Mouse (Mus musculus): ENCODE measurements around the gene Wnt7b. TPM values are rescaled to one million over a fixed set of nuclear protein-coding genes. Genes with fewer than 3 reads are reported as not detected.

The Wnt7b gene
- polyA plus RNA-seq, 1 experiment from 2014 or later, result 15.7 TPM

DNA sequence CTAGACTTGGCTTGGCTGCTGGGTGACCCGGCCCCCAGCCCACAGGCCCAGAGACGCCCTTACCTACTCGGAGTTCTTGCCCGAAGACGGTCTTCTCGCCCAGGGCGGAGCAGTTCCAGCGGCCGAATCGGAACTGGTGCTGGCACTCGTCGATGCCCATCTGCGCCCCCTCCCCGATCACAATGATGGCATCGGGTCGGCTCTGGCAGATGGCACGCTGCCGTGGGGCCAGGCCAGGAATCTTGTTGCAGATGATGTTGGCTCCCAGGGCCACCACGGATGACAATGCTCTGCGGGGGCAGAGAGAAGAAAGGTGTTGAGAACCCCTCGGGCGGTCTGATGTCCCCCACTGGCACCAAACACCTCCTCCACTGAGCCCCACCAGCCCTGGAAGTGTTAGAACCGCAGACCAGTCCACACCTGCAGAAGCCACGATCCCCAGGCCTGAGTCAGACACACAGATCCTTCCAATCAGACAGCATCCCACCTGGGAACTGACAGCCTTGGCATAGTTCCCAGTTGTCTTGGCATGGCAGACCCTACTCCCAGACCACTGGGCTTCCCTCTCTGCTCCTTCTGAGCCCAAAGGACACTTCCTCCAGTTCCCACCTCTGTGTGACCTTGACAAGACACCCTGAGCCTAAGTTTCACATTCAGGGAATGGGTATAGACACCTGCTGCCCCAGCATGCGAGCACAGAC lies 23.3 kb downstream of the Wnt7b start:
- Histone ChIP-seq H3K9me3 (ENCODE audit: control insufficient read depth, low read length) (peaks cover 7% of the 10 kb centered on the region), H3K27ac (replicated peaks; ENCODE audit: low read depth, low read length) (no peak overlapping the region), H3K9ac (ENCODE audit: low read depth, low read length) (no peak overlapping the region), H3K4me1 (ENCODE audit: control insufficient read depth, insufficient read depth, low read length) (no peaks in the 10 kb centered on the region), H3K4me3 (ENCODE audit: low read depth, low read length) (no peak overlapping the region), H3K27me3 (replicated peaks; ENCODE audit: control insufficient read depth, insufficient read depth, low read length) (no peaks in the 10 kb centered on the region), H3K36me3 (ENCODE audit: control insufficient read depth, insufficient read depth, low read length) (no peaks in the 10 kb centered on the region), H3K4me2 (ENCODE audit: low read depth, low read length) (no peak overlapping the region)
- DNase-seq (ENCODE audit: low spot score) (no peak), ATAC-seq (ENCODE audit: low read depth) (no peak)
- WGBS, result 91% methylated on average over 25 of the region's 25 CpGs

DNA sequence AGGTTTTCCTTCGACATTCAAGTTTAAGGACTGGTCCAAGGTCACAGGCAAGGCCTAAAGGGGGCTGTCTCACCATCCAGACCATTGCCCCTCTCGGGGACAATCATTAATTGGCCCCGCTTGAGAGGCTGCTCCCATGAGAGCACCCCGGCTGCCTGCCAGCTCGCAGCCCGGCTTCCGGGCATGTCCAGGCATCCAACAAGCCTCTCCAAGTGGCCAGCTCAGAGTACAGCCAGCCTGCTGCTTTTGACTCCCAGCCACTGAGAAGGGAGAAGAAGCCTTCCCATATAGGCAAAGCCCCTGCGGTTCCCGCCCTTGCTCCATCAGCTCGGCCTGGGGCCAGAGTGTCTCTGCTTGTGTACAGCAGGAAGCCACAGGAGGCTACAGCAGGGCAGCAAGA lies 26.5 kb downstream of the Wnt7b start:
- WGBS, result 31% methylated on average over 6 of the region's 10 CpGs
- Histone ChIP-seq H3K4me3 (ENCODE audit: low read depth, low read length) (no peak overlapping the region), H3K9ac (ENCODE audit: low read depth, low read length) (no peak overlapping the region), H3K36me3 (ENCODE audit: control insufficient read depth, insufficient read depth, low read length) (no peaks in the 10 kb centered on the region), H3K27ac (replicated peaks; ENCODE audit: low read depth, low read length) (no peak overlapping the region), H3K4me1 (ENCODE audit: control insufficient read depth, insufficient read depth, low read length) (no peaks in the 10 kb centered on the region), H3K9me3 (ENCODE audit: control insufficient read depth, low read length) (no peaks in the 10 kb centered on the region), H3K27me3 (replicated peaks; ENCODE audit: control insufficient read depth, insufficient read depth, low read length) (no peaks in the 10 kb centered on the region), H3K4me2 (ENCODE audit: low read depth, low read length) (no peak overlapping the region)
- DNase-seq (ENCODE audit: low spot score) (no peak), ATAC-seq (ENCODE audit: low read depth) (no peak)

DNA sequence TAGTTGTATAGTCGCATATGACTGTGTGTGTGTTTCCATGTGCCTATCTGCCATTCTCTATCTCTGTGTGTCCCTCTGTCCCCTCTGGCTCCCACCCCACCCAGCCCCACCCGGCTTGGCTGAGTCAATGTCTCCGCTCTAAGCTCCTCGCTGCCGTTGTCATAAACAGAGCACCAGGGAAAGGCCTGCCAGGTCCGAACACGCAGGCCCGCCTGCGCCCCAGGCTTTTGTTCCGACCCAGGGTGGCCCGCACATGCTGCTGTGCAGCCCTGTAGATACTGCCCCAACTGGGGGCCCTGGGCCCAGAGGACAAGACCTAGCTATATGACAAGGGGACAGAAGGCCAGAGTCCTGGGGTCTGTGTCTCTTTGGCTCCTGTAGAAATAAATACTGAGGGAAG lies 28.9 kb downstream of the Wnt7b start:
- Histone ChIP-seq H3K27ac (replicated peaks; ENCODE audit: low read depth, low read length) (no peak overlapping the region), H3K9ac (ENCODE audit: low read depth, low read length) (no peak overlapping the region), H3K4me2 (ENCODE audit: low read depth, low read length) (no peak overlapping the region), H3K4me1 (ENCODE audit: control insufficient read depth, insufficient read depth, low read length) (no peaks in the 10 kb centered on the region), H3K4me3 (ENCODE audit: low read depth, low read length) (no peak overlapping the region), H3K9me3 (ENCODE audit: control insufficient read depth, low read length) (no peaks in the 10 kb centered on the region), H3K36me3 (ENCODE audit: control insufficient read depth, insufficient read depth, low read length) (no peaks in the 10 kb centered on the region), H3K27me3 (replicated peaks; ENCODE audit: control insufficient read depth, insufficient read depth, low read length) (no peaks in the 10 kb centered on the region)
- ATAC-seq (ENCODE audit: low read depth) (no peak), DNase-seq (ENCODE audit: low spot score) (no peak)
- WGBS, result 72% methylated on average over 11 of the region's 11 CpGs

DNA sequence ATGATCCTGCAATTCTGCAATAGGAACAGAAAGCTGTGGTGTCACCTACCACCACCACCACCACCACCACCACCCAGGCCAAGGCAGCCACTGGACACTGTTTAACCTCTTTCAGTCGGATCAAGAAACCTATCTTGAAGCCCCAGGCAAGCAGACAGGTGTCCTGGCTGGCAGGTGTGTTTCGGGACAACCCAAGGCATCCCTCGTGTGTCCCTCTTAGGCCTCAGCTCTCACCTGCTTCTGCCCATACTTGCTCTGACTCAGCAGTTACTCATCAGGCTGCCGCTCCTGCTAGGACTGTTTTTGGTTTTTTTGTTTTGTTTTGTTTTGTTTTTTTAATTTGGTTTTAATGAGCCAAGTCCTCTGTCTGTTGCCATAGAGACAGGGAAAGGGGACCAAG lies 35.8 kb downstream of the Wnt7b start:
- Histone ChIP-seq H3K4me1 (ENCODE audit: control insufficient read depth, insufficient read depth, low read length) (no peaks in the 10 kb centered on the region), H3K27me3 (replicated peaks; ENCODE audit: control insufficient read depth, insufficient read depth, low read length) (no peaks in the 10 kb centered on the region), H3K9me3 (ENCODE audit: control insufficient read depth, low read length) (no peaks in the 10 kb centered on the region), H3K36me3 (ENCODE audit: control insufficient read depth, insufficient read depth, low read length) (no peaks in the 10 kb centered on the region), H3K27ac (replicated peaks; ENCODE audit: low read depth, low read length) (no peak overlapping the region), H3K4me2 (ENCODE audit: low read depth, low read length) (no peak overlapping the region), H3K4me3 (ENCODE audit: low read depth, low read length) (no peak overlapping the region), H3K9ac (ENCODE audit: low read depth, low read length) (no peak overlapping the region)
- WGBS, result 73% methylated on average over 4 of the region's 4 CpGs
- DNase-seq (ENCODE audit: low spot score) (no peak), ATAC-seq (ENCODE audit: low read depth) (no peak)

DNA sequence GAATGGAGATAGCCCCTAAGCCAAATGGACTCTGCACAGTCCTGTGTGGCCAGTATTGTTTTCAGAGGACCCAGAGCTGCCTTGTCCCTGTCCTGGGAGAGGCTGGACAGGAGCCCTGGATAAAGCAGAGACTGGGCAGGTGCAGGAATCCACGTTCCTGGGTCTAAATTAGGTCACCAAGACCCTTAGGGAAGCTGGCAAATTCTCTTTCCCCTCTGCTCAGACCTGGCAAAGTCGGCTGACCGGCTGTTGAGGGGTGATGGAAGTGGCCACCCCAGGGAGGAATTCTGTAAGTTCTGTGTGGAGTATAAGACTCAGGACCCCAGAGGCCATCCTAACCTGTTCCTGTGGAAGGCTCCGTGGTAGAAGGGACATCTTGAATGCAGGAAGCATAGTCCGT lies 36.9 kb downstream of the Wnt7b start:
- ATAC-seq (ENCODE audit: low read depth) (no peak), DNase-seq (ENCODE audit: low spot score) (no peak)
- Histone ChIP-seq H3K27ac (replicated peaks; ENCODE audit: low read depth, low read length) (no peak overlapping the region), H3K4me1 (ENCODE audit: control insufficient read depth, insufficient read depth, low read length) (no peaks in the 10 kb centered on the region), H3K4me3 (ENCODE audit: low read depth, low read length) (no peak overlapping the region), H3K4me2 (ENCODE audit: low read depth, low read length) (no peak overlapping the region), H3K36me3 (ENCODE audit: control insufficient read depth, insufficient read depth, low read length) (no peaks in the 10 kb centered on the region), H3K9ac (ENCODE audit: low read depth, low read length) (no peak overlapping the region), H3K27me3 (replicated peaks; ENCODE audit: control insufficient read depth, insufficient read depth, low read length) (no peaks in the 10 kb centered on the region), H3K9me3 (ENCODE audit: control insufficient read depth, low read length) (no peaks in the 10 kb centered on the region)
- 78% methylated on average over 5 of the region's 5 CpGs for WGBS

DNA sequence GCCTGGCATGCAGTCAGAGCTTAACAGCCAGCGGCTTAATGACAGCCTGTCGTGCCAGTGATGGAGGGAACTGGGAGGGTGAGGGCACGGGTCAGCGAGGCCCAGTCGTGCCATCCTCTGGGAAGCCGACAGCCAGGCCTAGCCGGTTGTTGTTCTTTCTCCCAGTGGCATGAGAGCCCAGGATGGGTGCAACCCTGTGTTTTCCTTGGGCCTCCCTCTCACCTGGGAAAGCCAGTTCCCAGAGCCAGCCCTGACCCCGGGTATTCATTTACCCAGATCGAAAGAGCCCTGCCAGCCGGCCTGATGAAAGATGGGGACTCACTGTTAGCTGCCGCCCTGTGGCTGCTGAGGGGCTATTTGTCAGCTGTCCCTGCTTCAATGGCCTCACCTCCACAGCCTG lies 44.1 kb downstream of the Wnt7b start:
- H3K36me3 ChIP-seq (ENCODE audit: control insufficient read depth, insufficient read depth, low read length), result no peaks in the 10 kb centered on the region
- H3K9ac ChIP-seq (ENCODE audit: low read depth, low read length), result no peak overlapping the region
- no peak overlapping the region for H3K27ac ChIP-seq (replicated peaks; ENCODE audit: low read depth, low read length)
- no peak overlapping the region for H3K4me3 ChIP-seq (ENCODE audit: low read depth, low read length)
- ATAC-seq (ENCODE audit: low read depth) (no peak), DNase-seq (ENCODE audit: low spot score) (no peak)
- no peaks in the 10 kb centered on the region for H3K9me3 ChIP-seq (ENCODE audit: control insufficient read depth, low read length)
- no peak overlapping the region for H3K4me2 ChIP-seq (ENCODE audit: low read depth, low read length)
- no peaks in the 10 kb centered on the region for H3K27me3 ChIP-seq (replicated peaks; ENCODE audit: control insufficient read depth, insufficient read depth, low read length)
- 56% methylated on average over 11 of the region's 11 CpGs for WGBS
- no peaks in the 10 kb centered on the region for H3K4me1 ChIP-seq (ENCODE audit: control insufficient read depth, insufficient read depth, low read length)

DNA sequence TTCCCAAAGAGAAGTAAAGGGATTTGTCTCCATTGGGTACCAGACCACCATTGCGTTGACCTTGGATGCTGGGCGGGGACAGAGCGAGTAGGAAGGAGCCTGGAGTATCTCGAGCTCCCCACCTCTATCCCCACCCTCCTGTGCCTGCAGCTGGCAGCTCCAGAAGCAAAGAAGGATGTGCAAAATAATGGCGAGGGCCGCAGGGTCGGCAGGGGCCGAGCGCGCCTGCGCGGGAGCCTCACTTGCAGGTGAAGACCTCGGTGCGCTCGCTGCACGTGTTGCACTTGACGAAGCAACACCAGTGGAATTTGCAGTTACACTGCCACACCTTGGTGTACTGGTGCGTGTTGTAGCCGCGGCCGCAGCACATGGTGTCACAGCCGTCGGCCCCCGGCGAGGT lies 45.1 kb downstream of the Wnt7b start:
- Histone ChIP-seq H3K27ac (replicated peaks; ENCODE audit: low read depth, low read length) (no peak overlapping the region), H3K36me3 (ENCODE audit: control insufficient read depth, insufficient read depth, low read length) (no peaks in the 10 kb centered on the region), H3K9me3 (ENCODE audit: control insufficient read depth, low read length) (no peaks in the 10 kb centered on the region), H3K4me2 (ENCODE audit: low read depth, low read length) (no peak overlapping the region), H3K4me1 (ENCODE audit: control insufficient read depth, insufficient read depth, low read length) (no peaks in the 10 kb centered on the region), H3K4me3 (ENCODE audit: low read depth, low read length) (no peak overlapping the region), H3K9ac (ENCODE audit: low read depth, low read length) (no peak overlapping the region), H3K27me3 (replicated peaks; ENCODE audit: control insufficient read depth, insufficient read depth, low read length) (no peaks in the 10 kb centered on the region)
- ATAC-seq (ENCODE audit: low read depth) (no peak), DNase-seq (ENCODE audit: low spot score) (no peak)
- 87% methylated on average over 22 of the region's 25 CpGs for WGBS

DNA sequence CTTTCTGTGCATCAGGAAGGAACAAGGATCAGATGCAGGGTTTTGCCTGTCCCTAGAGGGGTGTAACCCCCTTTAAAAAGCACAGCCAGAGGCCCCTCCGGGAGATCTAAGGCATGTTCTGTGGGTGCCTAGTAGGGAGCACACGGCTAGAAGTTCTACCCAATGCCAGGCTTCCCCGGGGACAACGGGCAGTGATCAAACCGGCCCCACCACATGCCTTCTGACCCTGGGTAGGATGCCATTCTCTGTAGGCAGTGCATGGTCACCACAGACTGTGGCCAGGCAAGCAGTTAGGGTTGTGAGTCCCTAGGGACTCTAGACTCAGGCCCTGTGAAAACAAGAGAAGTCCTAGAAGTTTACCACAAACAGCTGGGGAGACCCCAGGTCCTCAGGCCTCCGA lies 47.6 kb downstream of the Wnt7b start:
- H3K27ac ChIP-seq (replicated peaks; ENCODE audit: low read depth, low read length), result no peak overlapping the region
- H3K4me1 ChIP-seq (ENCODE audit: control insufficient read depth, insufficient read depth, low read length), result no peaks in the 10 kb centered on the region
- WGBS, result 69% methylated on average over 6 of the region's 6 CpGs
- no peak for DNase-seq (ENCODE audit: low spot score)
- ATAC-seq (ENCODE audit: low read depth), result no peak
- H3K36me3 ChIP-seq (ENCODE audit: control insufficient read depth, insufficient read depth, low read length), result no peaks in the 10 kb centered on the region
- H3K4me2 ChIP-seq (ENCODE audit: low read depth, low read length), result no peak overlapping the region
- no peaks in the 10 kb centered on the region for H3K9me3 ChIP-seq (ENCODE audit: control insufficient read depth, low read length)
- H3K4me3 ChIP-seq (ENCODE audit: low read depth, low read length), result no peak overlapping the region
- H3K9ac ChIP-seq (ENCODE audit: low read depth, low read length), result no peak overlapping the region
- H3K27me3 ChIP-seq (replicated peaks; ENCODE audit: control insufficient read depth, insufficient read depth, low read length), result no peaks in the 10 kb centered on the region

DNA sequence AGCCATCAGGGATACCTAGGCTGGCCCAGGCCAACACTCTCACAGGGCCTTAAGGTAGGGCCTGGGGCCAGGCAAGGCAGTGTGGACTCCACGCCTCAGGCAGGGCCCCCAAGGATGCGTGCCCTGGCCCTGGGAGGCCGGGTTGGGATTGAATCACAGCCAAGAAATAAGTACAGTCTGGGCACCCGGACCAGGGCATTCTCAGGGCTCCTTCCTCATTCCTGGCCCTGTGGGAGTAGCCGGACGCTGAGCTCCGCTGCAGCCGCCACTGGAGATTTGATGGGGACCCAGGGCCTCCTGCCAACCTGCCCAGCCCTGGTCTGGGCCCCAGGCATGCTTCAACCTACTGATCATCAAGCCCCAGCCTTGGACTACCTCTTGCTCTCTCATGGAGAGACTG lies 48.1 kb downstream of the Wnt7b start:
- no peaks in the 10 kb centered on the region for H3K4me1 ChIP-seq (ENCODE audit: control insufficient read depth, insufficient read depth, low read length)
- no peaks in the 10 kb centered on the region for H3K9me3 ChIP-seq (ENCODE audit: control insufficient read depth, low read length)
- H3K36me3 ChIP-seq (ENCODE audit: control insufficient read depth, insufficient read depth, low read length), result no peaks in the 10 kb centered on the region
- DNase-seq (ENCODE audit: low spot score) (peak; percentile 19), ATAC-seq (ENCODE audit: low read depth) (peak; percentile 41; the same call in 1 of the 2 replicates)
- H3K27ac ChIP-seq (replicated peaks; ENCODE audit: low read depth, low read length), result no peak overlapping the region
- H3K4me2 ChIP-seq (ENCODE audit: low read depth, low read length), result no peak overlapping the region
- 71% methylated on average over 8 of the region's 8 CpGs for WGBS
- no peaks in the 10 kb centered on the region for H3K27me3 ChIP-seq (replicated peaks; ENCODE audit: control insufficient read depth, insufficient read depth, low read length)
- no peak overlapping the region for H3K4me3 ChIP-seq (ENCODE audit: low read depth, low read length)
- no peak overlapping the region for H3K9ac ChIP-seq (ENCODE audit: low read depth, low read length)

All from embryonic facial prominence, embryonic 14.5 days (tissue).